Mouse (Mus musculus): ENCODE results near the gene Tmem253.

GRCm38 (mm10) chr14:52013771-52014219 lies 1.7 kb upstream of the Tmem253 start:
- TF ChIP-seq POLR2A (IDR thresholded peaks at IDR 0.05; ENCODE audit: borderline replicate concordance, extremely low read depth, insufficient read depth, insufficient read length, poor library complexity, severe bottlenecking) (peak; percentile 28; the same call in 1 of the 2 replicates), CTCF (IDR thresholded peaks at IDR 0.05; ENCODE audit: borderline replicate concordance, extremely low read depth, insufficient read depth, insufficient read length) (no peak)

Data from brain, embryonic 14.5 days (tissue).